Mouse (Mus musculus): ENCODE data around the gene Osm.

- no peak for TF ChIP-seq CHD2 (IDR thresholded peaks at IDR 0.05; ENCODE audit: low read depth, low read length)
- no peak for TF ChIP-seq ZNF384 (IDR thresholded peaks at IDR 0.05; ENCODE audit: low read depth, low read length)
Measured at GRCm38 (mm10) chr11:4197691-4198090, 38.5 kb upstream of the Osm start.
